Mouse (Mus musculus) c-Kit-positive CD71-positive TER-119-negative erythroid progenitor cells, embryonic 14.5 days (primary cell): ENCODE results near the gene Olfr1378.

ENCODE experiments used
- DNase-seq: peaks from one replicate; pipeline ENCODE4 v3.0.0-alpha.2; 2013; ENCODE audit warnings: low read depth

Olfr1378 gene

DNA sequence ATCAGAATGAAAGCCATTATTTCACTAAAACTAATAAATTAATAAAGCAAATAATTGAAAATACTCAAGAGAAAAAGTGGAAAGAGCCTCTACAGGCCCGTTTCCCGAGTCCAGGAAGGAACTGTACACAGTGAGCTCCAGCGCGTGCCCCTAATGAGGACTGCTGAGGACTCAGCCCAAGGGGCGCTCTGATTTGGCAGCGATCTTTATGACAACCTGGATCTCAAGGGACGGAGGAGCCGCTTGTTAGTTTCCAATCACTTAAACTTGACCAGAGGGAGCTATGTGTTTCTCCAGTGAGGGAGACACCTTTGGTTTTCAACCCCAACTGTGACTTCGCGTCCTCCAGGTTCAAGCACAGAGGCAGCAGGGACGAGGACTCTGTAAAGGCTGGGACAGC is at the start of gene Olfr1378:
Olfr1378 (plus strand) TSS at position 301 of the 400 bp plus-strand sequence.
- no peak for DNase-seq

DNA sequence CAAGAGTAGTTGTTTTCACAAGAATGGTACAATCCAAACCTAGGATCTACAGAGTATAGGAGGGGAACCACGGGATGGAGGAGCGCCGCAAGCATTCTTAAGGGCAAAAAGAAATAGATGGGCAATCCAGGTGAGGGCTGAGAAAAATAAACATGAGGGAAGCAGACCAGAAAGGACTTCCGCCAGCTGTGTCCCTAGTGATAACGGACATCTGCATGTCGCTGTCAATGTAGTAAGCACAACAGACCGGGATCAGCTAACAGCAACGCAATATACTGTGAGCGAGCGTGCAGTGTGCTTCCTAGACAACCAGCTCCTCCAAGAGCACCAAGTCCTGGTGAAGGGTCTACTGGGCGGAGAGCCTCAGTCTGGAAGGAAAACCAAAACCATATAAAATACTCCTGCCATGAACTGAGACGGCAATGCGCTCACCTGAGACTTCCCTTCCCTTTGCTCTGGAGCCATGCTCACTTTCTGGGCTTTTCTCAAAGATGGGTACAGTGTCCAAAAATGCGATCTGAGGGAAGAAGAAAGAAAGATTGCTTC is 35.8 kb upstream of the Olfr1378 start:
- DNase-seq: no peak

DNA sequence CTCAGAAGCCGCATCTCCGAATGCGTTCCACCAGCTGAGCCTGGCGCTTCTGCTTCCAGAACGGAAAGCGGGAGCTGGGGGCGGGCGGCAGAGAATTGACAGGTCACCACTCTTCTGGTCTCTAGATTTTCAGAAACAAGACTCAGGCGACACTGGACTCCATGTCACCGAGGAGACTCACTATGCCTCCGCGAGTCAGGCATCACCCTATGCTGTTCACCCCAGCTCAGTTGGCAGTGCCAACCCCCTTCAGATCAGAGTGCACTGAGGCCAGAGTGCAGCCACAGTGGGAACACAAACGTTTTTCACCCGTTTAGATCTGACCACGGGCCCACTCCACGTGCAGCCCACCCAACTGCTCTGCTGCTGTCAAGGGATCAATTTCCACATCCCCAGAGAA is 35.3 kb upstream of the Olfr1378 start:
- no peak for DNase-seq

DNA sequence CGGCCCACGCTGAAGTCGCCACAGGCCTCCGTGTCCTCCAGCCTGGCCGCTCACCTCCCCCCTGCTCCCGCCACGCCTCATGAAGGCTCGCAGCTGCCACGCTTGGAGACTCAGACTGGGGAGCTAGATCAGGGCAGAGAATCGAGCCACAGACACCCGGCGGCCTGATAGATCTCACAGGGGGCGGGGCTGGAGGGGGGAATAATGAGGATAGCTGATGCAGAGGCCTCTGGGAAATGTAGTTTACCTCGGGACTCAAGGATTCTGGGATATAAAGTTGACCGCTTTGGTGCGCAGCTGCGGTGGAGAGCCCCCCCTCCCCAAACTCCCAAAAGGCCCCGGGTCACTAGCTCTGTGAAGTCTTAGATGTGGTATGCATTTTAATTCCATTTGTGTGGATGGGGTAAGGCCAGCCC is 34.9 kb upstream of the Olfr1378 start, which contains the start of gene Zfp354b:
Zfp354b (minus strand) TSS at position 183 of the 416 bp plus-strand sequence.
- DNase-seq: no peak

DNA sequence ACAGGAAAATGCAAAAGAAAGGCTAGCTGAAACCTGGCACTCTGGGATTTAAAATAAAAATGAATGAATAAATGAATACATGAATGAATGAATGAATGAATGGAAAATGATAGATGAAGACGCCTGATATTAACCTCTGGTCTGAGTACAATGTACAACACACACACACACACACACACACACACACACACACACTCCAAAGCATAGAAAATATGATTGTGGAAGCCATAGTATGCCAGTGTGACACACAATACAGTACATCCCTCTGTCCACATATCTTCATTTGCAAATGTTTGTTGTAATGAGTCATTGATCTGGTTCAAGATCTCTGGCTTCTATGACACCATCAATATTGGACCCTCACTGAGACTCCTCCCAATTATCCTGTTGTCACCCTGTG is 34.3 kb upstream of the Olfr1378 start:
- no peak for DNase-seq

DNA sequence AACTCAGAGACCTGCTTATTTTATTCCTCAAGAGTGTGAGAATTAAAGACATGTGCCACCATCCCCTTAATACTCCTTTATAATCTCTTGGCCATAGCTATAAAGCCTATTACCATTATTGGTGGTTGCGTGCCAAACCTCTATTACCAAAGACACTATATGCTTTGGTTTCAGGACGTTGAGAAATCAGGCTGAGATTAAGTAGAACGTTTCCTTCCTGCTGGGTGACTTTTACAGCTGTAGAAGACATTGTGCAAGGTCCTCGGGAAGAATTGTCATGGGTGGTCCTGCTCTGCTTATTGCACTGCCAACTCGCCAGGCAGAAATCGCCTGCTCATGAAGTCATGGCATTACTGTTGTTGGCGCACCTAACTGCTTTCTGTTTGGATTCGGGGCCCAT is 27.9 kb upstream of the Olfr1378 start:
- DNase-seq: no peak

DNA sequence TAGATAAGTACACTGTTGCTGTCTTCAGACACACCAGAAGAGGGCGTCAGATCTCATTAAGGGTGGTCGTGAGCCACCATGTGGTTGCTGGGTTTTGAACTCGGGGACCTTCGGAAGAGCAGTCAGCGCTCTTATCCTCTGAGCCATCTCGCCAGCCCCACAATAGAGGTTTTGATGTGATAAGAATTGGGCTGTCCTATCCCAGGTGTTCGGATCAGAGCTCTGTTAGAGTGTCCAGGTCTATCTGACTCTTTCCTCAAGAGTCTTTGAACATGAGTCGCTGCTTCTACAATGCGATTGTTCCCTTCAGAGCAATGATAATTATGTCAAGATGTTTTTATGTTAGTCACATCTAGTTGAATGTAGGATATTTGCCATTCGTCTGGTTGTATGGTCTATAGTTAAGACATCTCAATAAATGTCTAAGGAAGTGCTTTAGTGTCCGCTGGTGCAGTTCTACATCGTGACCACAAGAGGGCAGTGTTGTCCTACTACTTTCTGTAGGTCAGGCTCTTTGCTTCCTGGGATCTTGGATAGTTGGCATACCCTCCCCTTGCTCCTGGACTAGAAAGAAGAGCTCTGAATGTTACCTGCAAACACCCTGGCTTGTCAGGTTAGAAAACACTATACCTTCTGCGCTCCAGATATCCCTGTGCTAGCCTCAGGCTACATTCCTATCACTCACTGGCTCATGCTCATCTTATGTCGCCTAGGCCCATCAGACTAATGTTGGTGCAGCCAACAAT is 26.5 kb upstream of the Olfr1378 start:
- no peak for DNase-seq

DNA sequence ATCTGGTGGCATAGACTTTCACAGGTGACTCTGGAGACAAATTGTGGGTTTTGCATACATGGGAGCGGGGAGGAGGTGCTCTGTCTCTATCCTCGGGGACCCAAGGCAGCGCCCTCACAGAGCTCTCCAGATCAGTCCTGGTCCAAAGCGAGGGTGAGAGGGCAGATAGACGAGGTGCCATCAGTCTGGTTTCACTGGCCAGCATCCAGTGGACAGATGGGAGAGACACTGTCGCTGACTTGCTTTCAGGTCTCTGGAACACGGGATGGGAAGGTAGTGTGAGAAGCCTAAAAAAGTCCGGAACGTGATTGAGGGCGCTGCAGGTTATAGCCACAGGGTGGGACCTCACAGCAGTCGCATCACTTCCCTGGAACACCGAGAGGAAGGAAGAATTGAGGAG is 23.9 kb upstream of the Olfr1378 start:
- no peak for DNase-seq

DNA sequence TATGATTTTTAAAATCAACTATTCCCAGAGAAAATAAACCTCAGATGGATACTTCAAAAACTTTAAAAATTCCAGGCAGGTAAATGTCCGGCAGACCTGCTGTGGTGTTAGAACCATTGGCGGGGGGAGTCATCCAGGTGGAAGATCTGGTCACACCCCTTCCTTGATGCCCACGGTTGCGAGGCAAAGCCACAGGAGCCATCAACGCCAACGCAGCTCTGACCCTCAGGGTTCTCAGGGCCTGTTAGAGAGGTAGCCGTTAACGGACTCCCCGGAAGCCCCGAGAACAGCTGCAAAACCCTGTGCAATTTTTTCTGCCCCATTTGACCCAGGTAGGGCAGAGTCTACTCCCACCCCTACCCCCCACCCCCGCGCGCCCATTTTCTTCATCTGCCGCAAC is 22.8 kb upstream of the Olfr1378 start, which contains the start of gene 4933414I15Rik:
4933414I15Rik (minus strand) TSS at position 260 of the 400 bp plus-strand sequence.
- DNase-seq: no peak

DNA sequence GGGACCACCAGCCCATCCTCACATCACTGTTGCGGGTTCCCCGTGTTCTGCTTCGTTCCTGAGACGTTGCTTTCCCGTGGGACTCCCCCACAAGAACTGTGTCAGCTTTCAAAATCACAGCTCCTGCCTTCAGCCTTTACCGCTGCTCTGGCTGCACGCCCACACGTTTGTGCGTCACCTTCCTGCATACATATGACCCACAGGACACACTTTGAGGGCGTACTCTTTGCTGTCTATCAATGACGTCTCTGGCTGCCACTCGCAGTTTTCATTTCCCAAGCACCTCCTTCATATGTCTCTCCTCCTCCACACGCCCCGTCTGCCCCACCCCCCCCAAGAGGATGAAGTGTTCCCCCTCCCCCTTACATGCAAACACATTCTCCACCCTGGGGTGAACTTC is 14.0 kb upstream of the Olfr1378 start:
- DNase-seq: no peak

DNA sequence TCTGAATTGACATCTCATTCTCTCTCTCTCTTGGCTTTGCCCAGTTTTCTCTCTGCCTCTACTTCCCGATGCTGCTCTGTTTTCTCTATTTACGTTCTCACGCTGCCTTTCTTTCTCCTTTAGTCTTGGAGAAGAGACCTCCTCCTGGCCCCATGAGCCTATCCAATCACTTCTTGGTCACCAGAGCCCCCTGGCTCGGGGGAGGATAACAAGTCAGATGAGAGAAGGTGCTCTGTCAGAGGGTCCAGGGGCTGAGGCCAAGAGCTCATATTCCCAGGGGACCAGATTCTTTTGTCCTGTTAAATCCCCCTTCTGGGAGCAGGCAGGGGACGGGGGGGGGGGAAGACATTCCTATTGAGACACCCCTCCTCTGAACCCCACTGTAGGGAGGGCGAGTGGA is 12.7 kb upstream of the Olfr1378 start, which contains the start of gene Prop1:
Prop1 (minus strand) TSS at position 101 of the 400 bp plus-strand sequence.
- no peak for DNase-seq

DNA sequence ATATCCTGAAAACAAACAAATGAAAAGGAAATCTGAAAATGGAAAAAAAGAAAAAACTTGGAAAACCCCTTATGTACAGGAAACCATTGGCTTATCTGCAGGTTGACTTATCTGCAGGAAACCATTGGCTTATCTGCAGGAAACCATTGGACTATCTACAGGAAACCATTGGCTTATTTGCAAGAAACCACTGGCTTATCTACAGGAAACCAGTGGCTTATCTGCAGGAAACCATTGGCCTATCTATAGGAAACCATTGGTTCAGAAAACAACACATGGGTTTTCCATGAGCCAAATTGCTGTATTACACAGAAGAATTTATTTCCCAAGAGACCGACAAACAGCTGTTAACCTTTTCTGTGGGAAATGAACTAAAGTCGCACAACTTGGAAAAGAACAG is 1.4 kb upstream of the Olfr1378 start:
- no peak for DNase-seq

DNA sequence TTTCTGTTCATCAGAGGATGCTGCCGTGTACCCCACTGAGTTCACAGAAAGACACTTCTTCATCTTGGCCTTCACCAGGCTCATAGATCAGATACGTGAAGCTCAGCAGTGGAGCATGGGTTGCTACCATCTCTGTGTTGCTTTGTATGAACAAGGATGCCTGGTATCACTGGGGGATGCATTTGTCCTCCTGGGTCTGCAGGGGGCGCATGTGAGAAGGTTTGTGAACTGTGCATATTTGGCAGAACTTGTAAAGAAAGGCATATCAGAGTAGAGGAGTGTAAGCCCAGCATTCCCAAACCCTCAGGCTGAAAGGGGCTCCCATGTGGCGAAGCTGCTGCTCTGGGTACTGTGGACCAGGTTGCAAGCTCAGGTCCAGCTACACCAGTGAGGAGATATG is 10.9 kb downstream of the Olfr1378 start:
- DNase-seq: no peak

DNA sequence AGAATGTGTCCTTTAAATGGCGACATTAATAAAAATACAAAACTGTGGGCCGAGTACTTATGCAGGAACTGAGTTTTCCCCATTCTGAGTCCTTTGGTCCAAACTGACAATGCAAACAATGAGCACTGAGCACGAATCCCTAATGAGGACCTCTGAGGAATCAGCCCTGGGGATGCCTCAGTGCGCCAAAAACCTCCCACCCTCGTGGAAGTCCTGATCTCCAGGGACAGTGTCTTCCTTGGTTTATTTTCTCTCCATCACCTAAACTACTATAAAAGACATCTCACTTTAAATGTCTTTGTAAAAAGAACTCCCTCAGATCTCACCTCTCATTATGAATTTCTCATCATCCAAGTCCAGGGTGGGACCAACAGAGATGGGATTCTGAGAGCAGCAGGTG is 15.3 kb downstream of the Olfr1378 start, which contains the start of gene Olfr1377:
Olfr1377 (plus strand) TSS at position 301 of the 400 bp plus-strand sequence.
- no peak for DNase-seq

DNA sequence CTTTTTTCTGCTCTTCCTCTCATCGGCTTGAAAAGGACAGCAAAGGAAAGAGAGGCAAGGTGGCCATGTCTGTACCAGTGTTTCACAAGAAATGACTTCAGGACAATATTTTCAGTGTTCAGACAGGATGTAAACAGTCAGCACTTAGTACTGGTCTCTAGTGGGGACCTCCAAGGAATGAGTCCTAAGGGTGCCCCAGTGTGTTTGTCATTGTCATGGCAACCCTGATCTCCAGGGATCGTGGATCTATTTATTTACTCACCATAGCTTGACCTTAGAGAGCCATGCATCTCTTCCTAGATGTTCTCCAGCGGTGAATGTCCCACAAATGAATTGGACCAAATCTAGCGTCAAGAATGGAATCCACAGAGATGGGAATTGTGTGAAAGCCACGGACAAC is 37.0 kb downstream of the Olfr1378 start, which contains the start of gene Olfr51:
Olfr51 (plus strand) TSS at position 301 of the 400 bp plus-strand sequence.
- no peak for DNase-seq

DNA sequence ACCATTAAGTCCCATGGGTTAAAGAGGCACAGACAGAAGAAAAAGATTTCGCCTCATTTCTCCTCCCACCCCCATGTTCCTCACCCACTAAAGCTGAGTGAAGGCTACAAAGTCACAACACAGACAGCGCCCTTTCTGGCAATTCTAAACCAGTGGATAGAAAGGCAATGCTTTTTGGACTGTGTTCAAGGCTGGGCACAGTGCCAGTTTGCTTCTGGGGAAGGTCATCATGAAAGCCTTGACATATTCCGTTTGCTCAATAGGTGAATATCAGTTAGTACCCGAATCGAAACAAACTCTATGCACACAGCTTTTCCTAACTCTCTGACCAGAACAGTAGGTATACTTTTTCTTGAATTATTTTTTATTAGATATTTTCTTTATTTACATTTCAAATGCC is 45.5 kb downstream of the Olfr1378 start:
- DNase-seq: no peak

DNA sequence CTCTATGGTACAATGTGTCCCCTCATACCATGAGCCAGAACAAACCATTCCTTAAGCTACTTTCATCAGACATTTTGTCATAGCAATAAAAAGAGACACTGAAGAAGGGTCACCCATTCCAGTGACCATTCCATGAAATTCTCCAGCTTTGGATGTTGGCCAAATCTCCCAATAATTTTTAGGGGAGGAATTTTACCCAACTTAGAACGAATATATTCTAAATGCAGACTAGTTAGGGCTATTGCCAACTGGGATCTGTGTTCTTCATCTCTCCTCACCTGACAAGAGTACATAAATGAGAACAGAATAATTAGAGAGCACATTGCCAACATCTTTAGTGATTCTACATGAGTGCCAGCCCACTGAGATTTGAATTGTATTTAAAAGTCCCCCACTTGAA is 47.6 kb downstream of the Olfr1378 start, which contains the start of gene Olfr54:
Olfr54 (plus strand) TSS at position 301 of the 400 bp plus-strand sequence.
- DNase-seq: no peak

DNA sequence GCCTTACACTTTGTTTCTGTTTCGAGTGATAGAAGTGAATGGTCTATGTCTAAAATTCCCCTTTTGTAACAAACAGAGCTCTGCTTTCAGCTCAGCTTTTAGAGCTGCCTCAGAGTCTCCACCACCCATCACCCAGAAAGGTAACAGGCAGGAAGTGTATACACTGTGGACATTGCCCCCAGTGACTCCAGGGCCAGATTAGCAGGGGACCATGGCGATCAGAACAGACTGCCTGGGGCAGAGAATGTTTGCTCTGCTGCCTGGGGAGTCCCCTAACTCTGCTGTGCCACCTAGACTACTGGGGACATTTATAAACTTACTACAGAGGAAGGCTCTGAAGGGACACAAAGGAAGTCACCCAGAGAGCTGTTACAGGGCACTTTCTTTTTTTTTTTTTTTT is 50.0 kb downstream of the Olfr1378 start:
- no peak for DNase-seq
